Mouse (Mus musculus) olfactory bulb, adult 2 months (tissue): ENCODE results near the gene Gng8. TPM values are rescaled to one million over a fixed set of nuclear protein-coding genes. Genes with fewer than 3 reads are reported as not detected.
A peak's percentile ranks its signal among the peaks of the same experiment; 100 is the strongest.

Experiments used
- H3K27ac ChIP-seq: fragments of 200-500 bp; 2 replicates; pipeline ENCODE4 v1.5.1; 2012; ENCODE audit warnings: low read depth, low read length; ENCODE audit not compliant: insufficient read depth
- H3K4me1 ChIP-seq: fragments of 200-500 bp; 2 replicates; pipeline ENCODE4 v1.6.1; 2012; ENCODE audit warnings: low read length; ENCODE audit not compliant: control insufficient read depth, insufficient read depth
- H3K4me3 ChIP-seq: fragments of 200-500 bp; 2 replicates; pipeline ENCODE4 v1.5.1; 2012; ENCODE audit warnings: mild to moderate bottlenecking, low read depth, low read length, moderate library complexity; ENCODE audit not compliant: insufficient read depth
- CTCF ChIP-seq: fragments of 200-500 bp; IDR thresholded peaks from 2 replicates; pipeline ENCODE4 v1.5.1; 2012; ENCODE audit warnings: low read depth, mild to moderate bottlenecking, low read length, moderate library complexity; ENCODE audit not compliant: insufficient read depth
- POLR2A ChIP-seq: fragments of 200-500 bp; IDR thresholded peaks from 2 replicates; pipeline ENCODE4 v1.6.1; 2012; ENCODE audit warnings: mild to moderate bottlenecking, low read depth, low read length, moderate library complexity; ENCODE audit not compliant: insufficient read depth
- WGBS: fragments of 180-500 bp; shearing (Covaris S2); methylation state at CpG from one replicate; pipeline ENCODE4 v1.1.7; 2018; 5-methylcytosine and 5-hydroxymethylcytosine counted together
- polyA plus RNA-seq: library from polyadenylated mRNA; stranded (reverse); fragments of >200 nt; gene quantifications from 2 replicates; pipeline ENCODE4 v1.2.4, GENCODE M21; 2012; ENCODE audit warnings: low replicate concordance; ENCODE audit not compliant: missing spikeins, insufficient read depth, insufficient read length

The Gng8 gene
- polyA plus RNA-seq, result not detected in 2 replicates

DNA sequence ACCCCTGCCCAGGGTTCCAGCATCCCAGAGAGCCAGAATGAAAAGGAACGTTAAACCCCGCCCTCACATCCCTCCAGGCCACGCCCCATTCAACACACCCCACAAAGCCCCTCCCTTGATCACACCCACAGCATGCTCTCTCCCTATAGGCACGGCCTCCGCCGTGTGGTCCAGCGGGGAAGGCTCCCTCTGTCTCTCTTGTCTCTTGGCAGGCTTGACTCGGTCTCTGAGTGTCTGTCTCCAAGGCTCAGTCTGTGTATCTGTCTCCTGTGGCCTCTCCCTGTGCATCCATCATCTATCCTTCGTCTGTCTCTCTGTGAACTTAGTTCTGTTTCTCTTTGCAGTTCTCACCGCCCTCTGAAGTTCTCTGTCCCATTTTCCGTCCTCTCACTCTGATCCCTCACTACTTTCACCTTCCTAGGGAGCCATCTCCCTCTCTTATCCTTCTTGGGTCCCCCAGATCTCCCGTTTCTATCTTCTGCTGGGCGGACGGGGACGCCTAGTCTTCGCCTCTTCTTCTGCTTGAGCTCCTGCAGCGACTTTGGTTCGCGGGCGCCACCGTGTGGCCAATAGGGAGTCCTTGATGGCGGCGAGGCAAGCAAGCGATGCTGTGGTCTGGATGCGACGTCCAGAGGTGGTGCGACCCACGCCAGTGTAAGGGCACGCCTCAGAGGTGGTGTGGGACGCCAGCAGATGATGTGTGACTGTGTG, at the start of gene Gng8:
Gng8 (plus strand) TSS at position 146 of the 711 bp plus-strand sequence.
- Histone ChIP-seq H3K4me1 (peaks cover 25% of the 10 kb centered on the region), H3K4me3 (peak within 1 kb of the TSS; percentile 29), H3K27ac (no peak within 1 kb of the TSS)
- no peak for TF ChIP-seq POLR2A
- TF ChIP-seq CTCF, result peak; percentile 80
- 1% methylated on average over 30 of the region's 30 CpGs for WGBS

DNA sequence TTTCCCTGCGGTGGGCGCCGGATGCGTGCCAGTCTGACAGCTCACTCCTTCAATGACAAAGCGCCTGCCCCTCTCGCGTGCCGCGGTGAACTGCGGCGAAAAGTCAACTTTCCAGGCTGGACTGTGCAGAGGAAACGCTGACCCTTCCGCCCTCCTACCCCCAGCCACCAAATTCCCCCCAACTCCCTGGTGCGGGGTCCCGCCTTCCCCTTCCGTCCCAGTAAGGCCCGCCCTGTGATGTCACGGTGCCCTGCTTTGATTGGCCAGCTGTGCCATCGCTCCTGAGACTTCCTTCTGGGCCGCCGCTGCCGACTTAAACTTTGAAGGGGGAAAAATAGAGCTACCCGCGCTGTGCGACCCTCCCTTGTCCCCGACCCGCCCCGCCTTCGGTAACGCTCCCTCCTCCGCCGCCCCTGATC, 48.9 kb upstream of the Gng8 start, which contains the start of gene Prkd2:
Prkd2 (plus strand) TSS at position 258 of the 419 bp plus-strand sequence.
- TF ChIP-seq CTCF, result no peak
- peak; percentile 26; the same call in 1 of the 2 replicates for TF ChIP-seq POLR2A
- H3K4me3 ChIP-seq, result peak within 1 kb of the TSS; percentile 53
- under 1% methylated on average over 32 of the region's 32 CpGs for WGBS
- H3K4me1 ChIP-seq, result peaks cover 46% of the 10 kb centered on the region
- peak within 1 kb of the TSS; percentile 16; the same call in 1 of the 2 replicates for H3K27ac ChIP-seq

DNA sequence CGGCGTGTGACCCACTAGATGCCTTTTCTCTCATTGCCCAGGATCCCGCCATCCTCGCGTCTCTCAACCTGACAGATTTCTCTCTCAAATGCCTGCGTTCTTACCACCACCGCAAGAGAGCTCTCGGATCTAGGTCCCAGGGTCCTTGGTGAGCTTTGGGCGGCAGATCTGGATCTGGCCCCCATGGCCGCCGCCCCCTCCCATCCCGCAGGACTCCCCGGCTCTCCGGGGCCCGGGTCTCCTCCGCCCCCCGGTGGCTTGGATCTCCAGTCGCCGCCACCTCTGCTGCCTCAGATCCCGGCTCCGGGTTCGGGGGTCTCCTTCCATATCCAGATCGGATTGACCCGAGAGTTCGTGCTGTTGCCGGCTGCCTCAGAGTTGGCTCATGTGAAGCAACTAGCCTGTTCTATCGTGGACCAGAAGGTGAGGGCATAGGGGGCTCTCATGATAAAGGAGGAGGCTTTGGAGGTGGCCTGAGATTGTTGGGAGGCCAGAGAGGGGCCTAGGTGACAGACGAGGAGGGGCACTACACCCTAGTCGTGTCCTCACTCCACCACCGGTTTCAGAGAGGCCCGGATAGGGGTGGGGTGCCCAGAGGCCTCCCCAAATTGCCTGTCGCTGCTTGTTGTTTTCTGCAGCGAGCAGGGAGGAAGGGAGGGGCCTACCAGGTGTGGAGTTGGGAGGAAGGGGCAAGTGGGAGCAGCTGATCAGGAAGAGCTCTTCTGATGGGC, 48.0 kb upstream of the Gng8 start:
- Histone ChIP-seq H3K4me3 (peak overlapping the region; percentile 53), H3K4me1 (peaks cover 37% of the 10 kb centered on the region), H3K27ac (no peak overlapping the region; the same call in 1 of the 2 replicates)
- TF ChIP-seq POLR2A, result no peak
- TF ChIP-seq CTCF, result no peak
- whole genome bisulfite sequencing, result 6% methylated on average over 33 of the region's 33 CpGs

DNA sequence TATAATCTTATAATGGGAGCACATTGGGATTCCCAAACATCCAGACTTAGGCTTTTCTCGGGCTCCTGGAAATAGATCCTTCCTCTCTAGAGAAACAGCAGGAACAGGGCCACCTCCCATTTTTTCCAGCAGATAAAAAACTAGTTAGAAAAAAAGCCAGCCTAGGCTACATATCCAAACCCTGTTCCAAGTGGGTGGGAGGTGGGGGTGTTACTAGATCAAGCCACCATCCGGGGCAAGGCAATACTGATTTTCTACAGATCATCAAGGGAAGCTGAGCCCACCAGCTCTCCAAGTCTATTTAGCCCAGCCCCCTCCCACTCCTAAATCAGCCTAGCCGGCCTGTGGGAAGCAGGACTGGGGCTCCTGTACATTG, 46.9 kb upstream of the Gng8 start:
- no peak for TF ChIP-seq CTCF
- no peak for TF ChIP-seq POLR2A
- Histone ChIP-seq H3K4me3 (no peak overlapping the region), H3K27ac (no peak overlapping the region; the same call in 1 of the 2 replicates), H3K4me1 (peaks cover 35% of the 10 kb centered on the region)
- WGBS, result 44% methylated on average over 3 of the region's 3 CpGs

DNA sequence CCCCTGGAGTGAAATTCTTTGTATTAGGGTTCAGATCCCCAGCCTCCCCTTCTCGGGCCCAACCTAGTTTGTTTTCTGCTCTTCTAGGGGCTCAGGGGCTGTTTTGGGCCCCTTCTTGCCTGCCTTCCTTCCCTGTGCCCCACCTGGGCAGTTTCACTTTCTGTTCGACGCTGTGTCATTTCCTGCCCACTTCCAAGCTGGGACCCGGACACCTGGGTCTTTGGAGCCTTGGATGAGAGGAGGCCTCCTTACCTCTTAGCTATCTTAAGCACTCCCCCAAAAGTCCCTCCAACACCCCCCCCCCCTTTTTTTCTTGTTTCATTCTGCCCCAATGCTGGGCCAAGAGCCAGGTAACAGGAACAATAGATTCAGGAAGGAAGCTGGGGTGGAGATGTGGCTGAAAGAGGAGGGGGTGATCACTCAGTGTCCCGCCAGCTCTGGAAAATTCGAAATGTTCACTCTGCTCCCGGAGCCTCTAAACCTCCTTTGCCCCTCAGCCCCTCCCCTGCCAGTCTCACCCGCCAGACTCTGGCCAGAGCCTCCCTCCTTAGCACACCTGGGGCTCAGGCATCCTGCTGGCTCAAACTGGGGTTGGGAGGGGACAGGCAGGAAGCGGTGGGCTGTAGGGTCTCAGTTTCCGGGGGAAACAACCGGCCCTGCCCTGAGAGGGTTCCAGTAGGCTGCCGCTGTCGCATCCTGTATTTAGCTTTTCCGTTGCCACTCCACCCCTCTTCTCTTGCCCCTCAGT, 46.3 kb upstream of the Gng8 start:
- 61% methylated on average over 14 of the region's 14 CpGs for WGBS
- Histone ChIP-seq H3K27ac (no peak overlapping the region; the same call in 1 of the 2 replicates), H3K4me1 (peaks cover 35% of the 10 kb centered on the region), H3K4me3 (no peak overlapping the region; the same call in 1 of the 2 replicates)
- no peak for TF ChIP-seq CTCF
- TF ChIP-seq POLR2A, result no peak

DNA sequence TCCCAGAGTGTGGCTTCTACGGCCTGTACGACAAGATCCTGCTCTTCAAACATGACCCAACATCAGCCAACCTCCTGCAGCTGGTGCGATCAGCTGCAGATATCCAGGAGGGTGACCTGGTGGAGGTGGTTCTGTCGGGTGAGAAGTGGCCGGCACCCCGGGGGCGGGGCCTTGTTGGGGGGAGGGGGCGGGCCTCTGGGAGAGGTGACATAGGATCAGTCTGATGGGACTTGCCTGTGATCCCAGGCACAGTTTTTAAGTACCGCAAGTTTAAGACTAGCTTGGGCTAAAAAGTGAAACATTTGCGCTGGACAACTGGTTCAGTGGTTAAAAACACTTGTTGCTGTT, 45.8 kb upstream of the Gng8 start:
- Histone ChIP-seq H3K27ac (no peak overlapping the region), H3K4me3 (no peak overlapping the region; the same call in 1 of the 2 replicates), H3K4me1 (peaks cover 35% of the 10 kb centered on the region)
- no peak for TF ChIP-seq CTCF
- TF ChIP-seq POLR2A, result no peak
- 55% methylated on average over 10 of the region's 10 CpGs for WGBS

DNA sequence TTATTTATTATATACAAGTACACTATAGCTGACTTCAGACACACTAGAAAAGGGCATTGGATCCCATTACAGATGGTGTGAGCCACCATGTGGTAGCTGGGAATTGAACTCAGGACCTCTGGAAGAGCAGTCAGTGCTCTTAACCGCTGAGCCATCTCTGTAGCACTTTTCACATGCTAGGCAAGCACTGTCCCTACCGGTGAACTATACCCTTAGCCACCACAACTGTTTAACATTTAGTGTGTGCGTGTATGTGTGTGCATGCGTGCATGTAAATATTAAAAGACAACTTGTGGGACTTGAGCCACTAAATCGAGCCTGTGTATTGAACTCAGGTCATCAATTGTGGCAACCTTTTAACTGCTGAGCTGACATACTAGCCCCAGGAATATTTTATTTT, 44.8 kb upstream of the Gng8 start:
- peaks cover 32% of the 10 kb centered on the region for H3K4me1 ChIP-seq
- no peak overlapping the region for H3K27ac ChIP-seq
- WGBS, result 97% methylated on average over 5 of the region's 5 CpGs
- H3K4me3 ChIP-seq, result no peak overlapping the region
- TF ChIP-seq CTCF (no peak), POLR2A (no peak)

DNA sequence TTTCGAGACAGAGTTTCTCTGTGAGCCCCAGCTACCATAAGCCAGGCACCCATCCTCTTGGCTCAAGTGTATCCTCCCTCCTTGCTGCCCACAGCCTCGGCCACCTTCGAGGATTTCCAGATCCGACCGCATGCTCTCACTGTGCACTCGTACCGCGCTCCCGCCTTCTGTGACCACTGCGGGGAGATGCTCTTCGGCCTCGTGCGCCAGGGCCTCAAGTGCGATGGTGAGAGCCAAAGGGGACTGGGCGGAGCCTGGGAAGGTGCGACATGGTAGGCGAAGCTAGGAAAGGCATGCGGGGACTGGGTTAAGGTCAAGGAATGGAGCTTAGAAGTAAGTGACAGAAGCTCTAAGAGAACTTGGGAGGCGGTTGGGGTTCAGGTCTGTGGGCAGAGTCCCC, 44.1 kb upstream of the Gng8 start:
- TF ChIP-seq POLR2A (no peak), CTCF (no peak)
- 91% methylated on average over 19 of the region's 19 CpGs for WGBS
- Histone ChIP-seq H3K27ac (no peak overlapping the region), H3K4me3 (no peak overlapping the region), H3K4me1 (peaks cover 27% of the 10 kb centered on the region)

DNA sequence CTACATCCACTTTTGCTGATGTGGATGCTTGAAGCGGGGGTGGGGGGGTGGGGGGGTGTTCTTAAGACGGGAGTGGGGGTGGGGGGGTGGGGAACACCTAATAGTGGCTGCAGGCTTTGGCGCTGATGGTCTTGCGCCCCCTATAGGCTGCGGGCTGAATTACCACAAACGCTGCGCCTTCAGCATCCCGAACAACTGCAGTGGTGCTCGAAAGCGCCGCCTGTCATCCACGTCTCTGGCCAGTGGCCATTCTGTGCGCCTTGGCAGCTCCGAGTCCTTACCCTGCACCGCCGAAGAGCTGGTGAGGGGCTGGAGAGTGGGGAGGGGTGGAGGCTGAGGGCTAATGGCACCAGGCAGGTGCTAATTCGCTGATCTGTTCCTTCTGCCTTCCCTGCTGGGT, 43.0 kb upstream of the Gng8 start:
- Histone ChIP-seq H3K4me3 (no peak overlapping the region), H3K27ac (no peak overlapping the region), H3K4me1 (peaks cover 21% of the 10 kb centered on the region)
- 19% methylated on average over 17 of the region's 17 CpGs for WGBS
- TF ChIP-seq POLR2A (no peak), CTCF (peak; percentile 49; the same call in 1 of the 2 replicates)
